Mouse (Mus musculus): Measurements from ENCODE around the gene Mcoln3. TPM values are rescaled to one million over a fixed set of nuclear protein-coding genes. Genes with fewer than 3 reads are reported as not detected.

Mcoln3 gene
- total RNA-seq, 1 experiment = 2.5 TPM

GRCm38 (mm10) chr3:146151328-146151727, 34.1 kb downstream of the Mcoln3 start:
- no peak for DNase-seq (ENCODE audit: low read depth, low spot score)
- in situ Hi-C loops (cut with MboI; ENCODE audit: low sequenced_read_pairs in 2 of 2, unreplicated experiment in 2 of 2) = no loop called here

GRCm38 (mm10) chr3:146151755-146152154, 34.5 kb downstream of the Mcoln3 start:
- Histone ChIP-seq H3K9me3 (ENCODE audit: control insufficient read depth, insufficient read depth, low read depth, low read length) (no peaks in the 10 kb centered on the region), H3K4me3 (ENCODE audit: insufficient read depth in 1 of 2, low read depth in 1 of 2, low read length in 2 of 2, poor library complexity in 1 of 2, severe bottlenecking in 1 of 2) (no peak overlapping the region), H3K4me1 (ENCODE audit: control insufficient read depth in 2 of 2, insufficient read depth in 2 of 2, low read length in 2 of 2, poor library complexity in 1 of 2) (peaks cover 0 to 5% of the 10 kb centered on the region in 2 experiments; a peak in 1 of 4 replicates), H3K27ac (ENCODE audit: insufficient read depth, low read depth, low read length, poor library complexity, severe bottlenecking) (no peak overlapping the region), H3K36me3 (ENCODE audit: control insufficient read depth, insufficient read depth, low read length, poor library complexity, severe bottlenecking) (no peaks in the 10 kb centered on the region), H3K9ac (ENCODE audit: insufficient read depth, low read depth, low read length, poor library complexity, severe bottlenecking) (no peak overlapping the region)
- in situ Hi-C loops (cut with MboI; ENCODE audit: low sequenced_read_pairs in 2 of 2, unreplicated experiment in 2 of 2) = no loop called here
- TF ChIP-seq MAFK (IDR thresholded peaks at IDR 0.05; ENCODE audit: insufficient read depth, low read depth, low read length) = no peak
- DNase-seq (ENCODE audit: low read depth, low spot score) = no peak

More at GRCm38 (mm10) chr3:146151328-146151727, 34.1 kb downstream of the Mcoln3 start:
- TF ChIP-seq CHD2 (IDR thresholded peaks at IDR 0.05; ENCODE audit: low read depth, low read length) = no peak
- no peak for TF ChIP-seq HCFC1 (IDR thresholded peaks at IDR 0.05; ENCODE audit: borderline replicate concordance, insufficient read depth, low read length)
- TF ChIP-seq MAFK (IDR thresholded peaks at IDR 0.05; ENCODE audit: insufficient read depth, low read depth, low read length) = no peak
- no peak for TF ChIP-seq ZNF384 (IDR thresholded peaks at IDR 0.05; ENCODE audit: low read depth, low read length)
- TF ChIP-seq ZC3H11A (IDR thresholded peaks at IDR 0.05; ENCODE audit: borderline replicate concordance, low read depth, low read length) = no peak
- no peak overlapping the region for H3K4me3 ChIP-seq (ENCODE audit: insufficient read depth in 1 of 2, low read depth in 1 of 2, low read length in 2 of 2, poor library complexity in 1 of 2, severe bottlenecking in 1 of 2)
- H3K27ac ChIP-seq (ENCODE audit: insufficient read depth, low read depth, low read length, poor library complexity, severe bottlenecking) = no peak overlapping the region
- no peaks in the 10 kb centered on the region for H3K9me3 ChIP-seq (ENCODE audit: control insufficient read depth, insufficient read depth, low read depth, low read length)
- H3K4me1 ChIP-seq (ENCODE audit: control insufficient read depth in 2 of 2, insufficient read depth in 2 of 2, low read length in 2 of 2, poor library complexity in 1 of 2) = peaks cover 0 to 5% of the 10 kb centered on the region in 2 experiments; a peak in 1 of 4 replicates
- H3K36me3 ChIP-seq (ENCODE audit: control insufficient read depth, insufficient read depth, low read length, poor library complexity, severe bottlenecking) = no peaks in the 10 kb centered on the region
- no peak overlapping the region for H3K9ac ChIP-seq (ENCODE audit: insufficient read depth, low read depth, low read length, poor library complexity, severe bottlenecking)

DNA sequence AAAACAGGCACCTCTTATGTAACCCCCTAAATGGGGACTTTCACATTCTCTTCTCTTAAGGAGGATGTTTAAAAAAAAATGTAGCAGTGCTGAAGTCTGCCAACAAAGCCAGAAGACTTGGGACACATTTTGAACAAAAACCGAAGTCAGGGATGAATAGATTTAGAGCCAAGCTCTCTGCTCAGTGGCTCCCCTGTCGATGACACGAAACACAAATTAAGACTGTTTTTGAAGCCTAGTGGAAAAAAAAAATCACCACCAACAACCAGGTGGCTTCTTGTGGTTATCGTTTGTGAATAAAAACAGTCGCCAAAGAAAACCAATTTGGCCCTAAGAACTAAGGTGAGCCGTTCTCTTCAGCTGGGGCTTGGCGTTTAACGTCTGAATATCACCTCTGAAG, 35.1 kb downstream of the Mcoln3 start:
- in situ Hi-C loops (cut with MboI; ENCODE audit: low sequenced_read_pairs in 2 of 2, unreplicated experiment in 2 of 2) = no loop called here
- Histone ChIP-seq H3K36me3 (ENCODE audit: control insufficient read depth, insufficient read depth, low read length, poor library complexity, severe bottlenecking) (no peaks in the 10 kb centered on the region), H3K9me3 (ENCODE audit: control insufficient read depth, insufficient read depth, low read depth, low read length) (no peaks in the 10 kb centered on the region), H3K4me3 (ENCODE audit: insufficient read depth in 1 of 2, low read depth in 1 of 2, low read length in 2 of 2, poor library complexity in 1 of 2, severe bottlenecking in 1 of 2) (no peak overlapping the region), H3K4me1 (ENCODE audit: control insufficient read depth in 2 of 2, insufficient read depth in 2 of 2, low read length in 2 of 2, poor library complexity in 1 of 2) (peaks cover 0 to 5% of the 10 kb centered on the region in 2 experiments; a peak in 1 of 4 replicates), H3K27ac (ENCODE audit: insufficient read depth, low read depth, low read length, poor library complexity, severe bottlenecking) (no peak overlapping the region), H3K9ac (ENCODE audit: insufficient read depth, low read depth, low read length, poor library complexity, severe bottlenecking) (no peak overlapping the region)
- no peak for DNase-seq (ENCODE audit: low read depth, low spot score)
- TF ChIP-seq MAFK (IDR thresholded peaks at IDR 0.05; ENCODE audit: insufficient read depth, low read depth, low read length) = no peak
- TF ChIP-seq HCFC1 (IDR thresholded peaks at IDR 0.05; ENCODE audit: borderline replicate concordance, insufficient read depth, low read length) = no peak
- no peak for TF ChIP-seq CHD2 (IDR thresholded peaks at IDR 0.05; ENCODE audit: low read depth, low read length)
- TF ChIP-seq ZNF384 (IDR thresholded peaks at IDR 0.05; ENCODE audit: low read depth, low read length) = no peak
- no peak for TF ChIP-seq ZC3H11A (IDR thresholded peaks at IDR 0.05; ENCODE audit: borderline replicate concordance, low read depth, low read length)

DNA sequence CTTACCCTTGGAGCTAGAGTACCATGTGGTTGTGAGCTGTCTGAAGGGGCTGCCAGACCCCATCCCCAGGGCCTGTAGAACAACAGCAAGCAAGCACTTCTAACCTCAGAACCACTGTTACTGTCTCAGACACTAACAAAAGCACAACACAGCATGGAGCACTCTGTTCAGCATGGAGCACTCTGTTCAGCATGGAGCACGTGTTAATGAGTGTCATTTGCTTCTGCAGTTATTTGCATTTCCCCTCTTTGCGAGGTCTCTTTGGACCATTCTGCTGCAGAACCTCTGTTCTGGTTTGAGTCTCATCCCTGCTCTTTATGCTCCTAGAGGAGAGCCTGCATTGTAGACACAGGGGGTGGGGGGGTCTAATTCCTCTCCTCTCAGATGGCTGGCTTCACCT, 35.7 kb downstream of the Mcoln3 start:
- in situ Hi-C loops (cut with MboI; ENCODE audit: low sequenced_read_pairs in 2 of 2, unreplicated experiment in 2 of 2) = no loop called here
- Histone ChIP-seq H3K36me3 (ENCODE audit: control insufficient read depth, insufficient read depth, low read length, poor library complexity, severe bottlenecking) (no peaks in the 10 kb centered on the region), H3K9ac (ENCODE audit: insufficient read depth, low read depth, low read length, poor library complexity, severe bottlenecking) (no peak overlapping the region), H3K4me1 (ENCODE audit: control insufficient read depth in 2 of 2, insufficient read depth in 2 of 2, low read length in 2 of 2, poor library complexity in 1 of 2) (peaks cover 0 to 5% of the 10 kb centered on the region in 2 experiments; a peak in 1 of 4 replicates), H3K27ac (ENCODE audit: insufficient read depth, low read depth, low read length, poor library complexity, severe bottlenecking) (no peak overlapping the region), H3K9me3 (ENCODE audit: control insufficient read depth, insufficient read depth, low read depth, low read length) (no peaks in the 10 kb centered on the region), H3K4me3 (ENCODE audit: insufficient read depth in 1 of 2, low read depth in 1 of 2, low read length in 2 of 2, poor library complexity in 1 of 2, severe bottlenecking in 1 of 2) (no peak overlapping the region)
- no peak for DNase-seq (ENCODE audit: low read depth, low spot score)
- TF ChIP-seq MAFK (IDR thresholded peaks at IDR 0.05; ENCODE audit: insufficient read depth, low read depth, low read length) (no peak), ZC3H11A (IDR thresholded peaks at IDR 0.05; ENCODE audit: borderline replicate concordance, low read depth, low read length) (no peak), CHD2 (IDR thresholded peaks at IDR 0.05; ENCODE audit: low read depth, low read length) (no peak), ZNF384 (IDR thresholded peaks at IDR 0.05; ENCODE audit: low read depth, low read length) (no peak), HCFC1 (IDR thresholded peaks at IDR 0.05; ENCODE audit: borderline replicate concordance, insufficient read depth, low read length) (no peak)

Data from ES-E14 (cell line).